Mouse (Mus musculus) small intestine, adult 2 months (tissue): ENCODE data around the gene Mst1r.

Source experiments
- CTCF ChIP-seq: fragments of 200-500 bp; IDR thresholded peaks from 2 replicates; pipeline ENCODE4 v1.5.1; 2012; ENCODE audit warnings: low read depth, mild to moderate bottlenecking, control low read depth, inconsistent platforms, low read length, moderate library complexity, mixed read lengths; ENCODE audit not compliant: insufficient replicate concordance, insufficient read length; ENCODE audit errors: extremely low read depth
- POLR2A ChIP-seq: fragments of 200-500 bp; IDR thresholded peaks from 2 replicates; pipeline ENCODE4 v1.6.1; 2012; ENCODE audit warnings: low read depth, mild to moderate bottlenecking, control low read depth, inconsistent platforms, low read length, moderate library complexity

GRCm38 (mm10) chr9:107966676-107967075 is 60.0 kb downstream of the Mst1r start:
- TF ChIP-seq CTCF (no peak), POLR2A (no peak)
